Mouse (Mus musculus) lung, embryonic 16.5 days (tissue): ENCODE measurements around the gene Vsir. TPM values are rescaled to one million over a fixed set of nuclear protein-coding genes. Genes with fewer than 3 reads are reported as not detected.

Experiments
- ATAC-seq: fragments of 200-750 bp; cut with Nextera tagmentation; 2 replicates; pipeline ENCODE4 v1.8.0; 2017; ENCODE audit warnings: low read depth, mild to moderate bottlenecking, moderate library complexity
- H3K27ac ChIP-seq: fragments of 300-500 bp; sonication (generic); 2 replicates; pipeline ENCODE4 v1.5.1; 2014; ENCODE audit warnings: mild to moderate bottlenecking, control low read depth, low read length
- H3K27me3 ChIP-seq: fragments of 300-500 bp; sonication (generic); 2 replicates; pipeline ENCODE4 v1.6.1; 2014; ENCODE audit warnings: low read depth, low read length, mixed read lengths; ENCODE audit not compliant: control insufficient read depth, insufficient read depth
- H3K36me3 ChIP-seq: fragments of 300-500 bp; sonication (generic); 2 replicates; pipeline ENCODE4 v1.6.1; 2014; ENCODE audit warnings: low read length; ENCODE audit not compliant: control insufficient read depth, insufficient read depth
- H3K4me1 ChIP-seq: fragments of 300-500 bp; sonication (generic); replicated peaks from 2 replicates; pipeline ENCODE4 v1.6.1; 2014; ENCODE audit warnings: low read length, mixed read lengths; ENCODE audit not compliant: control insufficient read depth, insufficient read depth
- H3K4me2 ChIP-seq: fragments of 300-500 bp; sonication (generic); 2 replicates; pipeline ENCODE4 v1.6.1; 2014; ENCODE audit warnings: low read depth, low read length, control low read depth
- H3K4me3 ChIP-seq: fragments of 300-500 bp; sonication (generic); 2 replicates; pipeline ENCODE4 v1.5.1; 2014; ENCODE audit warnings: mild to moderate bottlenecking, low read length, control low read depth
- H3K9ac ChIP-seq: fragments of 300-500 bp; sonication (generic); 2 replicates; pipeline ENCODE4 v1.6.1; 2014; ENCODE audit warnings: low read length, control low read depth
- H3K9me3 ChIP-seq: fragments of 300-500 bp; sonication (generic); 2 replicates; pipeline ENCODE4 v1.6.1; 2016; ENCODE audit warnings: low read length; ENCODE audit not compliant: control insufficient read depth
- WGBS: fragments of 180-500 bp; shearing (Covaris S2); extraction: QIAGEN DNeasy Blood & Tissue Kit; methylation state at CpG from one replicate; pipeline ENCODE4 v1.1.7; 2014; 5-methylcytosine and 5-hydroxymethylcytosine counted together
- polyA plus RNA-seq: library from polyadenylated mRNA; unstranded; fragments of >200 nt; fragmentation: Nextera tagmentation; extraction: Ambion mirVana; gene quantifications from 2 replicates; pipeline ENCODE4 v1.2.1, GENCODE M21; 2015

The Vsir gene
- polyA plus RNA-seq, 1 experiment from 2014 or later: 5.8 TPM

DNA sequence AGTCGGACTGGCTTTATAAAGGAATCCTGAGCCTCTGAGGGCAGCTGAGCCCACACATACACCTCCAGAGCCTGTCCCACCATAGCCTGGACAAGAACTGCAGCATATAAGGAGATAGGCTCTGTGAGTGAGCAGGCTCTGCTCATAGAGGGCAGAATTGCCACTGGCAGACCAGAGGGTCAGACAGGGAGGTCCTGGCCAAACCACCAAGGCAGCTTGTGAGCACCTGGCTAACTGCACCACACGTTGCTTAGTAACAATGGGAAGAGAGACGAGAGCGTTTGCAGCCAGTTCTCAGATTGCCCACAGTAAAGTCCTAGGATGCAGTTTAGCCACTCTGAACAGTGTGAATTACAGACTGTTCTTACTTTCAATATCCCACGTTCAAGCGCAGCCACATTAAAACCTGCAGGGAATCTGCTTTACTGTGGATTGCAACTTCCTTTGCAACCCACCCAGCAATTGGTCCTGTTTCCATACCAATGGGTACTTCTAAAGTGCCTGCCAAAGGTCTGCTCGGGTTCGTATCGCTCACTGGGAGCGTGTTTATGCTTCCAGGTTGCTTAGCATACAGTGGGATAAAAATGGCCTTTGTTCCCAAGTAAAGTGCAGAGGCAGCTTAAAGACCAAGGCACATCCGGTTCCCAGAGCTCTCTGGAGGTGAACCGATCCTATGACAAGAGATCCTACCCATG lies 15.1 kb downstream of the Vsir start:
- WGBS: 49% methylated on average over 12 of the region's 12 CpGs
- ATAC-seq: no peak

DNA sequence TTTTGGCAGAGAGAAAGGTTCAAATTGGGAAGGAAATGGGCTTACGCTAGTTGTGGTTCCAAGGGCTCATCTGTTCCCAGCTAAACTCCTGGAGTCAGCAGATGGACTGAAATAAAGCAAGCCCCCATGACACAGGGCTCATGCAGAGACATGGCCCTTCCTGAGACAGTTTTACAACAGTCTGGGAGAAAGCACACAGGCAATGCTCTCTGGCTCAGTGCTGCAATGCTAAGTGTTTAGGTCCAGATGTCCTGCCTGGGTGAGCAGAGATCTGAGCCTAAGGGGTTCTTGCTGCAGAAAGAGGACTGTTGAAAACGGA lies 15.6 kb downstream of the Vsir start:
- Histone ChIP-seq H3K4me1 (peaks cover 4% of the 10 kb centered on the region), H3K27me3 (no peaks in the 10 kb centered on the region), H3K9ac (no peak overlapping the region), H3K9me3 (no peaks in the 10 kb centered on the region), H3K4me2 (no peak overlapping the region), H3K4me3 (no peak overlapping the region), H3K36me3 (no peaks in the 10 kb centered on the region), H3K27ac (peak overlapping the region; percentile 36)
- 48% methylated on average over 2 of the region's 2 CpGs for WGBS
- no peak for ATAC-seq

More for the DNA sequence above, 15.1 kb downstream of the Vsir start:
- H3K4me3 ChIP-seq: no peak overlapping the region
- no peaks in the 10 kb centered on the region for H3K9me3 ChIP-seq
- H3K4me1 ChIP-seq: peaks cover 4% of the 10 kb centered on the region
- no peak overlapping the region for H3K4me2 ChIP-seq
- H3K27ac ChIP-seq: peak overlapping the region; percentile 36
- H3K27me3 ChIP-seq: no peaks in the 10 kb centered on the region
- H3K9ac ChIP-seq: no peak overlapping the region
- no peaks in the 10 kb centered on the region for H3K36me3 ChIP-seq

DNA sequence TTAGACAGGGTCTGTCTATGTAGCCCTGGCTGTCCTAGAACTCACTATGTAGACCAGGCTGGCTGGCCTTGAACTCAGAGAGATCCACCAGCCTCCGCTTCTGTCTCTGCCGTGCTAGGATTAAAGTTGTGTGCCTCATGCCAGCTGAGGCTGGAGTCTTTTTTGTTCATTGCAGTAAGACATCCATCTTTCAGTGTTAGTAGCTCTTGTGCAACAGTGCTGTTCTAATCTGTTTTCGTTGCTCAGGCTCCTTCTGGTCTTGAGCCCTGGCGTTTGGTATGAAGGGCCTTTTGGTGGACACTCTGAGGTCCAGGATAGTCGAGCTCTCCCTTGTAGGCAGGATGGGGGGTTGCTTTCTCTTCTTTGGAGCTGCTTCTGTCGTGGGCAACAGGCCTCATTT lies 16.8 kb downstream of the Vsir start:
- peaks cover 4% of the 10 kb centered on the region for H3K4me1 ChIP-seq
- 61% methylated on average over 5 of the region's 6 CpGs for WGBS

DNA sequence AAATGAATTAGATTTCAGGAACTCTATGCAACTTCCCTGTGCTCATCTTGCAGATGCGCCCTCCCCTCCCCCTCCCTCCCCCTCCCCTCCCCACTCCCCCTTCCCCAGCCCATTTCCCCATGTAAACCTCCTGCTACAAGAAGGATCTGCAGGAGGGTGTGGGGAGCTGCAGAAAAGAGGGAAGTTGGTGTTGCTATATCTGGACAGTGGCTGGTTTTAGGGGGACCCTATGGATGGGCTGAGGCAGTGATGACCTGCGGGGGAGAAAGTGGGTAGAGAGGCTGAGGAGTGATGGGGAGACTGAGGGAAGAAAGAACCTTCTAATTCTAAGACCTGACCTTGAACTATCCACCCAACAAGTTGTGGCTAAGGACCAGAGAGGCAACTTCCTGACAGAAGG lies 20.5 kb downstream of the Vsir start:
- no peak for ATAC-seq
- Histone ChIP-seq H3K9ac (no peak overlapping the region), H3K4me1 (no peaks in the 10 kb centered on the region; the same call in none of the 2 replicates), H3K4me3 (no peak overlapping the region), H3K27ac (no peak overlapping the region), H3K36me3 (no peaks in the 10 kb centered on the region), H3K9me3 (no peaks in the 10 kb centered on the region), H3K27me3 (no peaks in the 10 kb centered on the region), H3K4me2 (no peak overlapping the region)
- 71% methylated on average over 2 of the region's 2 CpGs for WGBS

More for the DNA sequence above, 16.8 kb downstream of the Vsir start:
- no peak overlapping the region for H3K27ac ChIP-seq
- H3K36me3 ChIP-seq: no peaks in the 10 kb centered on the region
- no peaks in the 10 kb centered on the region for H3K27me3 ChIP-seq
- no peaks in the 10 kb centered on the region for H3K9me3 ChIP-seq
- no peak for ATAC-seq
- no peak overlapping the region for H3K4me2 ChIP-seq
- no peak overlapping the region for H3K4me3 ChIP-seq
- no peak overlapping the region for H3K9ac ChIP-seq

DNA sequence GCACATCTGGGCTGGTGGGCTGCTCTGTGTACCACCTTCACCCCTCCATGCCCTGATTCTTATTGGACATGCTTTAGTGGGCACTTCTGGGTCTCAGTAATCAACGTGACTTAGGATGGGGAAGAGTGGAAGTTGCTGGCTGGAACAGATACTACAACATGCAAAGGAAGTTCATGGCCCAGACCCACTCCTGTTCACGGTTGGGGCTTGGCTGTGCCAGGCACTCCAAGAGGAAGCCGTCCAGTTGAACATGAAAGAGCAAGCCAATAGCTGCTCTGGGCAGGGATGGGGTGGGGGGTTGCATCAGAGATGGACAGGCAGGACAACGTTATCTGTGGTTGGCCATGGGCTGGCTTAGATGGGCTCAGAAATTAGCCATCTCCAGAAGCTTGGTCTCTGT lies 21.3 kb downstream of the Vsir start:
- H3K4me2 ChIP-seq: no peak overlapping the region
- H3K4me1 ChIP-seq: no peaks in the 10 kb centered on the region; the same call in 1 of the 2 replicates
- H3K4me3 ChIP-seq: no peak overlapping the region
- no peaks in the 10 kb centered on the region for H3K36me3 ChIP-seq
- H3K27me3 ChIP-seq: no peaks in the 10 kb centered on the region
- no peak for ATAC-seq
- no peak overlapping the region for H3K27ac ChIP-seq
- H3K9ac ChIP-seq: no peak overlapping the region
- H3K9me3 ChIP-seq: no peaks in the 10 kb centered on the region
- WGBS: 51% methylated on average over 4 of the region's 4 CpGs

DNA sequence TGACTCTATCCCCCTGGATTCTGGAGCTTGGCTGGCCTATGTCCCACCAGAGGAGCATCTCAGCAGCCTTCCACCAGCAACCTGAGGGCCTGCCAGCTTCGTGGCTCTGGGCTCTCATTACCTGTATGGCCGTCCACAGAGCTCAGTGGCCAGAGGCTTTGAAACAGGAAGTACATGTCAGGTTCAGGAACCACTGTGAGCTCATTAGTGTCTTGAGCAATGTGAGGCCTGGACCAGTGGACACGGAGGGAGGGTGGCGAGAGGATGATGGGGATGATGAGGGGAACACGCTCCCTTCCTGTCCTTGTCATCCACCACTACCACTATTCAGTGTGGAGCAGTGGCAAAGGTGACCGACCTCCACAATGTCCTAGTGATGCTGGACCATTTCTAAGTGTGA lies 22.8 kb downstream of the Vsir start:
- Histone ChIP-seq H3K4me1 (no peaks in the 10 kb centered on the region; the same call in 1 of the 2 replicates), H3K4me2 (no peak overlapping the region), H3K27me3 (no peaks in the 10 kb centered on the region), H3K9ac (no peak overlapping the region), H3K4me3 (no peak overlapping the region), H3K9me3 (no peaks in the 10 kb centered on the region), H3K36me3 (no peaks in the 10 kb centered on the region), H3K27ac (no peak overlapping the region)
- WGBS: 77% methylated on average over 6 of the region's 6 CpGs
- ATAC-seq: no peak

DNA sequence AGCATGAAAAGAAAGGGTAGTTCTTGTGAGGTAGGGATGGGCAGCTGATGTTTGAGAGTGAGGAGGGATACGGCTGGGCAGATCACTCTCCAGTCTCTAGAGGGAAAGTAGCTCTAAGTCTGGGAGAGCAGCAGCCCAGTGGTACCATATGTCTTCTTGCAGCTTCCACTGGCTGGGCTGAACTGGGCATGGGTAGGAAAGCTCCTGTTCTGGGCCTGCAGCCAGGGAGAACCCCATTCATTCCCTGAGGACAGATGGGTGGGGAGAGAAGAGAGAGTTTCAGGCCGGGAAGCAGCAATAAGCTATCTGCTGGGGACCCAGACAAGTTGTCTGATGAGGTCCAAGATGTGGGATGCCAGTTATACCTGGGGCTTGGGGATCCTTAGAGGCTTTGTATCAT lies 23.4 kb downstream of the Vsir start:
- no peak overlapping the region for H3K27ac ChIP-seq
- ATAC-seq: no peak
- 50% methylated on average over 2 of the region's 2 CpGs for WGBS
- no peaks in the 10 kb centered on the region for H3K36me3 ChIP-seq
- H3K4me1 ChIP-seq: no peaks in the 10 kb centered on the region; the same call in 1 of the 2 replicates
- no peak overlapping the region for H3K4me3 ChIP-seq
- H3K9me3 ChIP-seq: no peaks in the 10 kb centered on the region
- no peak overlapping the region for H3K9ac ChIP-seq
- H3K27me3 ChIP-seq: no peaks in the 10 kb centered on the region
- no peak overlapping the region for H3K4me2 ChIP-seq

DNA sequence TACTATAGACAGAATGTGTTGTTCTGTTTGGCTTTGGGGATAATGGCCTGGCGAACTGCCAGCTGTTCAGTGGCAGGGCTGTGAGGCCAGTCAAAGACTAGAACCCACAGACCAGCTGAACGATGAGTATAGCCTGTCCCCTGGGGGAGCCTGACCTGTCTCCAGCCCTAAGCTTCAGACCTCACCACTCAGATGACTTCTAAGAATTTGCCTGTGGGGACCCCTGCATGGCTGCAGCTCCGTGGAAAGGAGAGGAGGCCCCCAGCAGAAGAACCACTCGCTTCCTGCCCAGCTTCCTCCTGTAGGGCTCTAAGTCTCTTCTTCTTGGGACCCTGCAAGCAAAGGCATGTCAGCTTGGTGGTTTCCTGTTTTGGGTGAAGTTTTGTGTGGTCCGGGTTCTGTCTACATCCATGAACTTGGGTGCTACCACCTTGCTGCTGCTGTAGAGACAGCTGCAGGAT lies 24.0 kb downstream of the Vsir start:
- no peak overlapping the region for H3K4me3 ChIP-seq
- no peaks in the 10 kb centered on the region for H3K27me3 ChIP-seq
- ATAC-seq: no peak
- no peak overlapping the region for H3K9ac ChIP-seq
- 68% methylated on average over 5 of the region's 5 CpGs for WGBS
- H3K4me2 ChIP-seq: no peak overlapping the region
- H3K9me3 ChIP-seq: no peaks in the 10 kb centered on the region
- H3K4me1 ChIP-seq: no peaks in the 10 kb centered on the region; the same call in 1 of the 2 replicates
- no peak overlapping the region for H3K27ac ChIP-seq
- H3K36me3 ChIP-seq: no peaks in the 10 kb centered on the region

DNA sequence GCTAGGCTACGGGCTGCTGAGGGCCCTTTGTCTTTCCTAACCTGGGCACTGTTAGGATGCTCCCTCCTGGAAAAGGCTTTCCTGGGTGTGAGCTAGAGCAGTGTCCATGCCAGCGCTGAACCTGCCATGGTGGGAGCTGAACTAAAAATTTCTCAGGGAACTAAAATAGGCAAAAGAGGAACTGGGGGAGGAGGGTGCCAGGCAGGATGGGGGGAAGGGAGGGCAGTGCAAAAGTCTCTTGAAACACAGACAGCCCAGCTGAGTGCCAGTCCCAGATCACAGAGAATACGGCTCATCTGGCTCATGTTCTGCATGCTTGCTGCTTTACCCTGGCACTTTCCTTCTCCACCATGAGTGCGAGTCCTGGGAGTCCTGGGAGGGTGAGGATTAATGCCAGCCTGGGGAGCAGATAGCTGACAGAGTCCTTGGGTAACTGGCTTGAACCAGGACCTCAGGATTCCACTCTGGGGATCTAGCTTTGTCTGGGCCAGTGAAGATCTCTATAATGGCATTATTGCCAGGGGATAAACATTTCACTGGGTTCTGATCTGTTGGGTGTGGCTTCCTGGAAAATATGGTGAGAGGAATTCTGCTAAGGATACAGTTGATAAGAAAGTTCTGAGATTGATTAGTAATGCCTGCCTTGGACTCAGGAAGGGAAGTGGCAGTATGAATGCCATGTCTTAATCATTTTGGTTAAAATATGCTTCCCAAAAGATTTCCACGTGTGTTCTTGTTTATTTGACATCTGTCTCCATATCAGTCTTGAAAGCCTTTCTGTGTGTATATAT lies 25.1 kb downstream of the Vsir start:
- ATAC-seq: no peak
- H3K36me3 ChIP-seq: no peaks in the 10 kb centered on the region
- H3K4me2 ChIP-seq: no peak overlapping the region
- no peak overlapping the region for H3K9ac ChIP-seq
- 67% methylated on average over 5 of the region's 5 CpGs for WGBS
- no peaks in the 10 kb centered on the region; the same call in 1 of the 2 replicates for H3K4me1 ChIP-seq
- no peak overlapping the region for H3K27ac ChIP-seq
- H3K4me3 ChIP-seq: no peak overlapping the region
- H3K27me3 ChIP-seq: no peaks in the 10 kb centered on the region
- no peaks in the 10 kb centered on the region for H3K9me3 ChIP-seq
